Mouse (Mus musculus) bone marrow, adult 2 months (tissue): ENCODE results near the gene Mesp1. TPM values are rescaled to one million over a fixed set of nuclear protein-coding genes. Genes with fewer than 3 reads are reported as not detected.

Experiments used
- H3K27ac ChIP-seq: fragments of 200-500 bp; 2 replicates; pipeline ENCODE4 v1.5.1; 2012; ENCODE audit warnings: low read depth, mild to moderate bottlenecking, control low read depth, inconsistent platforms, low read length; ENCODE audit not compliant: control insufficient read depth, poor library complexity, insufficient read depth
- H3K4me1 ChIP-seq: fragments of 200-500 bp; 2 replicates; pipeline ENCODE4 v1.6.1; 2011; ENCODE audit warnings: low read length; ENCODE audit not compliant: control insufficient read depth, insufficient read depth
- H3K4me3 ChIP-seq: fragments of 200-500 bp; replicated peaks from 2 replicates; pipeline ENCODE3; 2011; ENCODE audit warnings: mild to moderate bottlenecking, low read depth, low read length, control low read depth; ENCODE audit not compliant: control insufficient read depth
- CTCF ChIP-seq: fragments of 200-500 bp; IDR thresholded peaks from 2 replicates; pipeline ENCODE4 v1.5.1; 2011; ENCODE audit warnings: low read length, control low read depth; ENCODE audit not compliant: control insufficient read depth, insufficient read depth
- POLR2A ChIP-seq: fragments of 200-500 bp; IDR thresholded peaks from 2 replicates; pipeline ENCODE4 v1.6.1; 2011; ENCODE audit warnings: low read depth, mild to moderate bottlenecking, control low read depth, low read length, borderline replicate concordance; ENCODE audit not compliant: control insufficient read depth
- WGBS: fragments of 180-500 bp; shearing (Covaris S2); methylation state at CpG from one replicate; pipeline ENCODE4 v1.1.7; 2018; 5-methylcytosine and 5-hydroxymethylcytosine counted together
- polyA plus RNA-seq: library from polyadenylated mRNA; stranded (reverse); fragments of >200 nt; gene quantifications from 2 replicates; pipeline ENCODE4 v1.2.4, GENCODE M21; 2011; ENCODE audit warnings: low replicate concordance; ENCODE audit not compliant: missing spikeins, insufficient read depth, insufficient read length

Gene Mesp1
- polyA plus RNA-seq, 1 experiment = not detected

- Histone ChIP-seq H3K27ac (no peak overlapping the region), H3K4me3 (no peak overlapping the region), H3K4me1 (no peaks in the 10 kb centered on the region; the same call in 1 of the 2 replicates)
- no peak for TF ChIP-seq POLR2A
- no peak for TF ChIP-seq CTCF
- 80% methylated on average over 11 of the region's 11 CpGs for whole genome bisulfite sequencing
These were observed 26.4 kb upstream of the Mesp1 start for GRCm38 (mm10) chr7:79819996-79820395.

GRCm38 (mm10) chr7:79819515-79819914 is 25.9 kb upstream of the Mesp1 start:
- H3K27ac ChIP-seq = no peak overlapping the region
- no peak overlapping the region for H3K4me3 ChIP-seq
- H3K4me1 ChIP-seq = no peaks in the 10 kb centered on the region; the same call in 1 of the 2 replicates
- 25% methylated on average over 4 of the region's 4 CpGs for WGBS
- TF ChIP-seq POLR2A = no peak
- TF ChIP-seq CTCF = no peak

- WGBS = 42% methylated on average over 6 of the region's 6 CpGs
- no peaks in the 10 kb centered on the region; the same call in 1 of the 2 replicates for H3K4me1 ChIP-seq
These were observed 24.7 kb upstream of the Mesp1 start for GRCm38 (mm10) chr7:79818321-79818720.

GRCm38 (mm10) chr7:79813409-79813808 is 19.8 kb upstream of the Mesp1 start:
- 60% methylated on average over 1 of the region's 1 CpGs for WGBS
- Histone ChIP-seq H3K4me1 (no peaks in the 10 kb centered on the region), H3K4me3 (no peak overlapping the region), H3K27ac (no peak overlapping the region)
- TF ChIP-seq POLR2A = no peak
- no peak for TF ChIP-seq CTCF

More at GRCm38 (mm10) chr7:79818321-79818720, 24.7 kb upstream of the Mesp1 start:
- Histone ChIP-seq H3K4me3 (no peak overlapping the region), H3K27ac (no peak overlapping the region)
- TF ChIP-seq CTCF = no peak
- no peak for TF ChIP-seq POLR2A

DNA sequence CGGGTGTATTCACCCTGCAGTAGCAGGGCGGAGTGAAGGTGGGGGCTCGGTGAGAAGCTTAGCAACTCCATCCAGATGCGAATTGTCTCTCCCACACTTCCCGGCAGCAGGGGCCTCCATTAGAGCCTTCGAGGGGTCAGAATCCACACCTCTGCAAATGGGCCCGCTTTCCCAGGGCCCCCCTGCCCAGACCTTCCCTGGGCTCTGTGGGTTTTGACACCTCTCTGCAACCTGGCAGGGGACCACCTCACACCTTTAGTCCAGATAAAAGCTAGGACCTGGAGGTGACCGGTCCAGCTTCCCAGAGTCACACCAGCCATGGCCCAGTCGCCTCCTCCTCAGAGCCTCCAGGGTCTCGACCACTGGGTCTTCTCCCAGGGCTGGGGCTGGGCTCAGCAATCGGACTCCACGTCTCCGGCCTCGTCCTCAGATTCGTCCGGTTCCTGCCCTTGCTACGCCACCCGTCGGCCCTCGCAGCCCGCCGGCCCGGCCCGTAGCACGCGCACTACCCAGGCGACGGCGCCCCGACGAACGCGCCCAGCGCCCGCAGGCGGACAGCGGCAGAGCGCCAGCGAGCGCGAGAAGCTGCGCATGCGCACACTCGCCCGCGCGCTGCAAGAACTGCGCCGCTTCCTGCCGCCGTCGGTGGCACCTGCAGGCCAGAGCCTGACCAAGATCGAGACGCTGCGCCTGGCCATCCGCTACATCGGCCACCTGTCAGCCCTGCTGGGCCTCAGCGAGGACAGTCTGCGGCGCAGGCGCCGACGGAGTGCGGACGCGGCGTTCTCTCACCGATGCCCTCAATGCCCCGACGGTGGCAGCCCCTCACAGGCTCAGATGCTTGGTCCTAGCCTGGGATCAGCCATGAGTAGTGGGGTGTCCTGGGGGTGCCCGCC is 17.3 kb upstream of the Mesp1 start, which contains the start of gene Mesp2:
Gene Mesp2, plus strand, starts transcription at position 117 of the 896 bp plus-strand sequence.
- H3K4me3 ChIP-seq = no peak within 1 kb of the TSS
- H3K27ac ChIP-seq = no peak within 1 kb of the TSS
- TF ChIP-seq POLR2A = no peak; the same call in 1 of the 2 replicates
- WGBS = 14% methylated on average over 71 of the region's 71 CpGs
- no peaks in the 10 kb centered on the region for H3K4me1 ChIP-seq

DNA sequence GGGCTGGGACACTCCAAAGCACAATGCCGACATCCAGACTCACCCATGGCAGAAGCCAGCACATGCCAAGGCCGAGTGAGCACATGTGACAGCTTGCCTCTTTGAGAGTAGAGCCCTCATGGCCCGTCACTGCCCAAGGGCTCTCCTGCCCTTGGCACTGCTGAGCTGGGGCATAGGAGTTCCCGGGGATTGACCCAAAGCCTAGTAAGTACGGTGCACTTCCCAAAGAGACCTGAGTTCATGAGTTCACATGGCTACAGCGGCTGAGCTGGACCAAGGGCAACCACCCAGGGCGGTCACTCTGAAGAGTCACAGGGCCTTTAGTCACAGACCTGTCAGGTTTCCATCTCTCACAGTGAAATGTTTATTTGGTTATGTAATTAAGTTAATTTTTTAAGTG is 15.0 kb upstream of the Mesp1 start:
- 85% methylated on average over 7 of the region's 7 CpGs for WGBS
- no peak overlapping the region for H3K4me3 ChIP-seq
- no peaks in the 10 kb centered on the region for H3K4me1 ChIP-seq
- TF ChIP-seq CTCF = no peak
- TF ChIP-seq POLR2A = no peak
- no peak overlapping the region; the same call in 1 of the 2 replicates for H3K27ac ChIP-seq

GRCm38 (mm10) chr7:79803887-79804286 is 10.3 kb upstream of the Mesp1 start:
- H3K4me3 ChIP-seq = no peak overlapping the region
- no peak overlapping the region for H3K27ac ChIP-seq
- H3K4me1 ChIP-seq = no peaks in the 10 kb centered on the region
- 48% methylated on average over 2 of the region's 2 CpGs for WGBS
- TF ChIP-seq POLR2A (no peak), CTCF (no peak)

DNA sequence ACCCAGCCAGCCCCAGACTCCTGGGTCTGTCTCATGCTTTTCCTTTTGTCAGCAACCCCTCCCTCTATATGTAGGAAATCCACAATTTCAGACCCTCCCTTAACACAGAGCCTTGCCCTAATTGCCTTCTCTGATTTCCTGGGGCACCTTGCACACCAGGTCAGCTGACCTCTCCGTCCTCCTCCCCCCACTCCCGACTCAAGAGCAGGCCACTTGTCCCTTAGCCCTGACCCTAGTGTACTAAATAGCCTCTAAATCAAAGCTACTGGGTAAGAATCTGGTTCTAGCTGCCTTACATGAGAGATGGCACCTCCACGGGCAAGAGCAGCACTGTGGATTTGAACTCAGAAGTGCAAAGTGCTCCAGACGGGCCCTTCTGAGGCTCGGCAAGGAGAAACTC is 8.4 kb upstream of the Mesp1 start:
- no peaks in the 10 kb centered on the region for H3K4me1 ChIP-seq
- no peak overlapping the region for H3K27ac ChIP-seq
- no peak overlapping the region for H3K4me3 ChIP-seq
- TF ChIP-seq POLR2A (no peak), CTCF (no peak)
- 65% methylated on average over 5 of the region's 5 CpGs for WGBS

DNA sequence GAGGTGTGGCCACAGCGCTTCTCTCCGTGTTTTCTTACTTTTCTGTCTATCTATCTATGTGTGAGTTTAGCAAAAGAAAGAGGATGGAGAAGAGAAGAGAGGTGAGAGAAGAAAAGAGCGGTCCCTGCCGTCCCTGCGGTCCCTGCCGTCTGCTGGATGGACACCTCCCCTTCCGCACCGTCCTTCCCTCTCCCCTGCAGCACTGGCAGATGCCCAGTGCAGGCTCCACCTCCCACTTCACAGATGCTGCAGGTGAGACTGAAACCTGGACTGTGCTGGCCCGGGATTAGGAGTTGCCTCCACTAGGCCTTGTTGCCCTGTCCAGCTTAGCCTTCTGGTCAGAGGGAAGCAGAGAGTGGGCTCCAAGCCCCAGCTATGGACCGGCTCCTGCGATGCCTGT is 7.8 kb upstream of the Mesp1 start:
- Histone ChIP-seq H3K4me1 (no peaks in the 10 kb centered on the region), H3K4me3 (no peak overlapping the region), H3K27ac (no peak overlapping the region)
- WGBS = 83% methylated on average over 11 of the region's 11 CpGs
- TF ChIP-seq POLR2A (no peak), CTCF (no peak)
